Mouse (Mus musculus): ENCODE measurements around the gene Abcg4.

- TF ChIP-seq CTCF (IDR thresholded peaks at IDR 0.05; ENCODE audit: low read depth) (no peak), EP300 (IDR thresholded peaks at IDR 0.05; ENCODE audit: low read depth) (no peak)
These were observed 510 bp upstream of the Abcg4 start for GRCm38 (mm10) chr9:44288959-44289291.
